Mouse (Mus musculus) heart, postnatal 0 days (tissue): Measurements from ENCODE around the gene Zfp800.

Experiments
- CTCF ChIP-seq: IDR thresholded peaks from 2 replicates; pipeline ENCODE4 v1.5.1; 2016; ENCODE audit warnings: antibody characterized with exemption, control low read depth, low read depth
- EP300 ChIP-seq: IDR thresholded peaks from 2 replicates; pipeline ENCODE4 v1.6.1; 2016; ENCODE audit warnings: antibody characterized with exemption, low read depth

- TF ChIP-seq CTCF (no peak), EP300 (no peak)
Measured at GRCm38 (mm10) chr6:28214658-28215267, 183.0 kb downstream of the Zfp800 start.
